Mouse (Mus musculus): ENCODE data around the gene 2410004P03Rik. TPM values are rescaled to one million over a fixed set of nuclear protein-coding genes. Genes with fewer than 3 reads are reported as not detected.

Gene 2410004P03Rik
- 0.85 and 1.5 TPM in 2 replicates for polyA plus RNA-seq (2016; fragmentation: Nextera tagmentation; extraction: Ambion mirVana)

DNA sequence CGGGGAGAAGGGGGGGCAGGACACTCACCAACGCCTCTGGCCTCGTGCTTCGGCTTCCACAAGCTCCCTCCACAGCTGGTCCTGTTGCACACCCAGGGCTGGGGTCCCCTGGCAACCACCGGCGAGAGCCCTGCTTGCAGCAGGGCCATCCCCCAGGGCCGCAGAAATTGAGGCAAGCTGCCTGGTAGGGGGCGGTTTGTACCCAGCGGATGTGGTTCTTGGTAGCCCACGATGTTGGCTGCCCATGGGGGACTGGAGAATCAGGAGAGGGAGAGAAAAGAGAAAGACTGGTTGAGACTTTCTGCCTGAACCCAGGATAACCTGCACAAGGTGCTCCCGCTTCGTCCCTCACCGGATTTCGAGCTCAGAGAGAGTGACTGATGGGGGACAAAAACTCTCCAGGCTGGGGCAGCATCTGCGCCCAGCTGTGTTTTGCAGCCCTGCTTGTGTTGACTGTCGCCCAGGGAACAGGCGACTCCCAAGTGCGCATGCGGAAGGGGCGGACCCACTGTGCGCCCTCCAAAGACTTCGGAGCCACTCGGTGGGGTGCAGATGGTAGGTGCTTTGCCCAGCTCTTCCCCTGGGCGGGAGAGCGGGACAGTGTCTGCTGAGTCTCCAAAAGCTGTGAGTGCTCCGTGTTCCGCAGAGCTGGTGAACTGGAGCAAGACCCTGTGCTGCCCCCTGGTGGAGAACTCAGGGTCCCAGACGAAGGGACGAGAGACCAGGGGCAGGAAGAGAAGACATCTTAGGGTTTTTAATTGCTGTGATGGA lies at the start of gene 2410004P03Rik:
TSS of gene 2410004P03Rik (minus strand) at position 628 of the 771 bp plus-strand sequence.
- Histone ChIP-seq H3K9me3 (no peaks in the 10 kb centered on the region), H3K4me2 (peak within 1 kb of the TSS; percentile 59), H3K36me3 (replicated peaks) (no peaks in the 10 kb centered on the region), H3K4me1 (peaks cover 7% of the 10 kb centered on the region; the same call in 1 of the 2 replicates), H3K9ac (peak within 1 kb of the TSS; percentile 43), H3K27ac (no peak within 1 kb of the TSS), H3K4me3 (replicated peaks) (peak within 1 kb of the TSS; percentile 40), H3K27me3 (0 out of 2 replicates have a peak, but pooled peaks cover 6% of the 10 kb centered on the region)
- ATAC-seq (ENCODE audit: low FRiP score) = peak; percentile 73
- WGBS = 9% methylated on average over 29 of the region's 29 CpGs

- ATAC-seq (ENCODE audit: low FRiP score) = no peak
- H3K27me3 ChIP-seq = no peaks in the 10 kb centered on the region; the same call in 1 of the 2 replicates
- no peak overlapping the region for H3K27ac ChIP-seq
- H3K4me1 ChIP-seq = peaks cover 16% of the 10 kb centered on the region
- no peak overlapping the region for H3K4me3 ChIP-seq (replicated peaks)
- H3K9me3 ChIP-seq = no peaks in the 10 kb centered on the region
- no peaks in the 10 kb centered on the region for H3K36me3 ChIP-seq (replicated peaks)
- 42% methylated on average over 7 of the region's 7 CpGs for WGBS
- no peak overlapping the region for H3K9ac ChIP-seq
- H3K4me2 ChIP-seq = no peak overlapping the region
These were observed 49.7 kb upstream of the 2410004P03Rik start for GRCm38 (mm10) chr12:17061183-17061722.

- Histone ChIP-seq H3K36me3 (replicated peaks) (no peaks in the 10 kb centered on the region), H3K9me3 (no peaks in the 10 kb centered on the region), H3K27ac (no peak overlapping the region), H3K4me1 (peaks cover 12% of the 10 kb centered on the region), H3K27me3 (no peaks in the 10 kb centered on the region), H3K4me3 (replicated peaks) (no peak overlapping the region), H3K9ac (no peak overlapping the region), H3K4me2 (no peak overlapping the region)
- ATAC-seq (ENCODE audit: low FRiP score) = no peak
- 80% methylated on average over 10 of the region's 10 CpGs for WGBS
These were observed 47.0 kb upstream of the 2410004P03Rik start for GRCm38 (mm10) chr12:17058490-17058889.

DNA sequence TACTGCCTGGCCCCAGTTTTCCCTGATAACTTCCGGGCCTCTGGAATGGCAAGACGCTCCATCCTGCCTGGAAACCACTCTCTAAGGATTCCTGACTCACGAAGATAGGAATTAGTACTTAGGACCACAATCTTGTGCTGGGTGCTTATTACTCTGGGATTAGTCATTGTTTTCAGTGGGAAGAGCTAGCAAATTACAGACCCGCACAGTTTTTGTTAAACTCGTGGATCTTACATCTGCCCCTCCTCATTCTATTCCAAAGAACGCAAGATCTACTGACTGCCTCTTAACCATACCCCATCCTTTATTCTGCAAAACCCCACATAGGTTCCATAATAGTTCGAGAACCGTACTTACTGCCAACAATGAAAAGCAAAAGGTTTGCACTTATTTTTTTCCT lies 45.6 kb upstream of the 2410004P03Rik start:
- WGBS = 56% methylated on average over 8 of the region's 8 CpGs
- Histone ChIP-seq H3K36me3 (replicated peaks) (no peaks in the 10 kb centered on the region), H3K27ac (no peak overlapping the region), H3K4me2 (no peak overlapping the region), H3K9ac (no peak overlapping the region), H3K4me1 (peaks cover 12% of the 10 kb centered on the region), H3K27me3 (no peaks in the 10 kb centered on the region), H3K4me3 (replicated peaks) (no peak overlapping the region), H3K9me3 (no peaks in the 10 kb centered on the region)
- no peak for ATAC-seq (ENCODE audit: low FRiP score)

GRCm38 (mm10) chr12:17055766-17056165 lies 44.2 kb upstream of the 2410004P03Rik start:
- Histone ChIP-seq H3K27ac (no peak overlapping the region), H3K9me3 (no peaks in the 10 kb centered on the region), H3K4me3 (replicated peaks) (no peak overlapping the region), H3K4me1 (peaks cover 7% of the 10 kb centered on the region), H3K4me2 (no peak overlapping the region), H3K27me3 (no peaks in the 10 kb centered on the region), H3K9ac (no peak overlapping the region), H3K36me3 (replicated peaks) (no peaks in the 10 kb centered on the region)
- ATAC-seq (ENCODE audit: low FRiP score) = no peak
- 95% methylated on average over 4 of the region's 4 CpGs for WGBS

- H3K4me2 ChIP-seq = no peak overlapping the region
- ATAC-seq (ENCODE audit: low FRiP score) = no peak
- no peak overlapping the region for H3K27ac ChIP-seq
- H3K27me3 ChIP-seq = no peaks in the 10 kb centered on the region
- no peak overlapping the region for H3K4me3 ChIP-seq (replicated peaks)
- H3K4me1 ChIP-seq = peaks cover 6% of the 10 kb centered on the region
- 46% methylated on average over 4 of the region's 4 CpGs for WGBS
- H3K36me3 ChIP-seq (replicated peaks) = no peaks in the 10 kb centered on the region
- H3K9ac ChIP-seq = no peak overlapping the region
- H3K9me3 ChIP-seq = no peaks in the 10 kb centered on the region
These were observed 43.2 kb upstream of the 2410004P03Rik start for GRCm38 (mm10) chr12:17054691-17055090.

DNA sequence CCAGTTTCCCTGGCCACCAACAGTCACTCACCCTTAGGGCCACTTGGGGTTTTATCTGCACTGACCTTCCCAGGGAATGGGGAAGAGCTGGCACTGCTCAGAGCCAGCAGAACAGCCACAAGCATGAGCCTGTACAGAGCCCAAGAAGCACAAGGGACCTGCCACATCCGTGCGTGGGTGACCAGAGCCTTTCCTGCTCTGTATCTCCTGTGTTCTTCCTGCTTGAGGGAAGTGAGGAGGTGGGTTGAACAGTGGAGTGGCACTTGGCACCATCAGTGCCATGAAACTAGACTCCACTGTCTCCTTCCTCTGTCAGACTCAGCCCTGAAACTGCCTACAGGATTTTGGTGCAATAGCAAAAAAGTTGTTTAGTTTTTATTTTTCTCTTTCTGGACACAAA lies 41.1 kb upstream of the 2410004P03Rik start:
- H3K27ac ChIP-seq = no peak overlapping the region

GRCm38 (mm10) chr12:17051057-17051456 lies 39.5 kb upstream of the 2410004P03Rik start:
- peak; percentile 66; the same call in 1 of the 2 replicates for ATAC-seq (ENCODE audit: low FRiP score)
- 41% methylated on average over 4 of the region's 4 CpGs for WGBS
- no peak overlapping the region for H3K4me3 ChIP-seq (replicated peaks)

More for the DNA sequence above, 41.1 kb upstream of the 2410004P03Rik start:
- Histone ChIP-seq H3K9me3 (no peaks in the 10 kb centered on the region), H3K4me3 (replicated peaks) (no peak overlapping the region), H3K4me2 (no peak overlapping the region), H3K9ac (no peak overlapping the region), H3K27me3 (no peaks in the 10 kb centered on the region), H3K4me1 (peaks cover 6% of the 10 kb centered on the region), H3K36me3 (replicated peaks) (no peaks in the 10 kb centered on the region)
- WGBS = 91% methylated on average over 2 of the region's 2 CpGs
- ATAC-seq (ENCODE audit: low FRiP score) = no peak

DNA sequence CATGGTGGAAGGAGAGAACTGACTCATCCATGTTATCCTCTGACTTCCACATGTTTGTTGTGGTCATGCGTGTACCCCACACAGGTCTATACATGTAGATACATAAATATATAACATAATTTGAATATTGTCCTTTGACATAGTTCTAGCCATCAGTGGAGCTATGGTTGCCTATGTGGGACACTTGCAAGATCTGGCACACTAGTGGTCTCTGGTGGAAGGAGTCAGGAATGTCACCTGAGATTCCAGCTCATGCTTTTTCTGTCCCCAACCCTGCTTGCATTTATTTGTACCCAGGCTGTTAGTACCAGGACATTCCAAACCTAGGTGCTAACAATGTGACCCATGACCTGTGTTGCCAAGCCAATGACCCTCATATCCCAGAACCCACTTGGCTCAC lies 38.3 kb upstream of the 2410004P03Rik start:
- Histone ChIP-seq H3K4me1 (peaks cover 6% of the 10 kb centered on the region), H3K9me3 (no peaks in the 10 kb centered on the region), H3K36me3 (replicated peaks) (no peaks in the 10 kb centered on the region), H3K9ac (no peak overlapping the region), H3K27me3 (no peaks in the 10 kb centered on the region), H3K27ac (no peak overlapping the region), H3K4me3 (replicated peaks) (no peak overlapping the region), H3K4me2 (no peak overlapping the region)
- no peak for ATAC-seq (ENCODE audit: low FRiP score)
- 95% methylated on average over 1 of the region's 1 CpGs for WGBS

More at GRCm38 (mm10) chr12:17051057-17051456, 39.5 kb upstream of the 2410004P03Rik start:
- Histone ChIP-seq H3K4me2 (no peak overlapping the region), H3K27ac (0 out of 2 replicates have a peak overlapping the region, but pooled peaks have one; percentile 20), H3K36me3 (replicated peaks) (no peaks in the 10 kb centered on the region), H3K4me1 (peaks cover 6% of the 10 kb centered on the region), H3K27me3 (no peaks in the 10 kb centered on the region), H3K9ac (no peak overlapping the region), H3K9me3 (no peaks in the 10 kb centered on the region)

GRCm38 (mm10) chr12:17048979-17049612 lies 37.6 kb upstream of the 2410004P03Rik start:
- Histone ChIP-seq H3K4me2 (no peak overlapping the region), H3K4me1 (peaks cover 6% of the 10 kb centered on the region), H3K9ac (no peak overlapping the region), H3K9me3 (no peaks in the 10 kb centered on the region), H3K27me3 (no peaks in the 10 kb centered on the region), H3K27ac (no peak overlapping the region), H3K4me3 (replicated peaks) (no peak overlapping the region), H3K36me3 (replicated peaks) (no peaks in the 10 kb centered on the region)
- 70% methylated on average over 7 of the region's 7 CpGs for WGBS
- ATAC-seq (ENCODE audit: low FRiP score) = peak; percentile 65

DNA sequence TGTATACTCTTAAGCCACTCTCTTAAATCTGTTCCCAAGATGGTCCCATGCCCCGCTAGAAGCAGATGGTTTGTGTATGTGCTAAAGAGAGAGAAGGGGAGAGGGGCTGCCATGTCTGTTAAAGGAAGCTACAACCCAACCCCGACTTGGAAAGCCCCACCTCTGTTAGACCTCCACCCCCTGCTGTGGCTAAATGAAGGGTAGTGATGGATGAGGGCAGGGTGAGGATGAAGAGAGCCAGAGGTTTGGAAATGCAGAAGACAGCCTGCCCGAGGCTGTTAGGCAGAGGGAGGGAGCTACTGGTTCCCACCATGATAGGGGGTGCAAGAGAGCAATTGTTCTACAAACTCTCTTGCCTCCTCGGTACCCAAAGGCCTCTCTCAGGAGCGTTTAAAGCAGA lies 31.8 kb upstream of the 2410004P03Rik start:
- no peak for ATAC-seq (ENCODE audit: low FRiP score)
- H3K36me3 ChIP-seq (replicated peaks) = no peaks in the 10 kb centered on the region
- H3K4me3 ChIP-seq (replicated peaks) = no peak overlapping the region
- H3K4me1 ChIP-seq = no peaks in the 10 kb centered on the region
- no peak overlapping the region for H3K4me2 ChIP-seq
- H3K9me3 ChIP-seq = no peaks in the 10 kb centered on the region
- H3K27ac ChIP-seq = no peak overlapping the region
- H3K27me3 ChIP-seq = no peaks in the 10 kb centered on the region
- H3K9ac ChIP-seq = no peak overlapping the region
- 65% methylated on average over 5 of the region's 5 CpGs for WGBS

- no peak overlapping the region for H3K4me3 ChIP-seq (replicated peaks)
- no peaks in the 10 kb centered on the region for H3K27me3 ChIP-seq
- no peaks in the 10 kb centered on the region for H3K9me3 ChIP-seq
- 67% methylated on average over 1 of the region's 1 CpGs for WGBS
- no peak overlapping the region for H3K4me2 ChIP-seq
- H3K9ac ChIP-seq = no peak overlapping the region
- peaks cover 4% of the 10 kb centered on the region for H3K4me1 ChIP-seq
- no peaks in the 10 kb centered on the region for H3K36me3 ChIP-seq (replicated peaks)
- H3K27ac ChIP-seq = no peak overlapping the region
- ATAC-seq (ENCODE audit: low FRiP score) = no peak
These were observed 29.0 kb upstream of the 2410004P03Rik start for GRCm38 (mm10) chr12:17040567-17040966.
